Mouse (Mus musculus) myocyte (in vitro differentiated cells): Measurements from ENCODE around the gene Ugt1a8.

ENCODE experiments used
- E2F4 ChIP-seq: IDR thresholded peaks from one replicate; pipeline ENCODE4 v1.6.1; 2011; ENCODE audit warnings: mild to moderate bottlenecking, control low read depth, moderate library complexity; ENCODE audit not compliant: insufficient read depth
- POLR2A ChIP-seq: IDR thresholded peaks from one replicate; pipeline ENCODE4 v1.6.1; 2011; ENCODE audit warnings: low read depth, mild to moderate bottlenecking, control low read depth, moderate library complexity; ENCODE audit not compliant: insufficient read length

DNA sequence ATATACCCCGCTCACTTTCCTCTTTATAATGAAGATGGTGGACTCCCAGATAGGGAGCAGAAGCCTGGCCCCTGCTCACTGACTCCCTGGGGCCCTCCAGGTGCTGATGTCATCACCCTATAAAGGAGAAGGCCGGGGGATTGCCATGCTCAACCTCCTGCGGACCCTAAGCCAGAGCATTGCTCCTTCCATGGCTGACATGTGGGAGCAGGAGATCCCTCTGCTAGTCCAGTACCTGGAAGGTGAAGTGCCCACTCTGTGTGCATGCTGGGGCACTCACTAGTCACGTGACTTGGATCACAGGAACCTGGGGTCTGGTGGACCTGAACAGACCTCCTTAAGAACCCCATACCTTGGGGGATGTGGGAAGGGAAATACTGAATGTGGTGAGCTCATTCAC is 153.0 kb downstream of the Ugt1a8 start:
- TF ChIP-seq POLR2A: no peak
- TF ChIP-seq E2F4: no peak
